ENCODE assay signal across 11 mouse cellular contexts in genomic region chr10:69218458-69219288, GRCm38 (mm10). TPM values are rescaled to one million over a fixed set of nuclear protein-coding genes. Genes with fewer than 3 reads are reported as not detected.
A peak's percentile ranks its signal among the peaks of the same experiment; 100 is the strongest.
DNase-seq lines count a peak whose midpoint lies in the region; ATAC-seq and TF ChIP-seq lines count a peak whose summit lies in the region.
"Had no signal": no experiment of that assay in that cellular context is flagged by ENCODE, and none has a peak within 500 bp of the region (broad histone marks: within the 10 kb centered on the region; RNA-seq: fewer than 3 reads in every experiment).

No protein-coding gene starts in this region.

- ATAC-seq in heart, embryonic 16.5 days (replicated peaks; ENCODE audit: extremely low read depth, insufficient read depth, low FRiP score), result peak; percentile 85
- peak; percentile 47; the same call in 1 of the 2 replicates for ATAC-seq in liver, embryonic 11.5 days (replicated peaks; ENCODE audit: low FRiP score)

- no peak overlapping the region for H3K9ac ChIP-seq in heart, embryonic 16.5 days (ENCODE audit: low read length)
- H3K9ac ChIP-seq in liver, embryonic 11.5 days (ENCODE audit: low read depth, low read length), result no peak overlapping the region
- H3K9ac ChIP-seq: embryonic facial prominence, embryonic 12.5 days; limb, embryonic 12.5 days had no signal

- TF ChIP-seq POLR2A in small intestine, adult 2 months (IDR thresholded peaks at IDR 0.05; ENCODE audit: low read depth, low read length), result no peak

- peaks cover 36% of the 10 kb centered on the region for H3K36me3 ChIP-seq in heart, embryonic 10.5 days
- H3K36me3 ChIP-seq in heart, embryonic 16.5 days (ENCODE audit: control insufficient read depth, insufficient read depth), result peaks cover 12% of the 10 kb centered on the region
- H3K36me3 ChIP-seq in liver, embryonic 11.5 days (ENCODE audit: control insufficient read depth, insufficient read depth, low read length), result peaks cover 4% of the 10 kb centered on the region; the same call in 1 of the 2 replicates
- H3K36me3 ChIP-seq in small intestine, adult 2 months (ENCODE audit: control insufficient read depth, insufficient read depth, low read length), result no peaks in the 10 kb centered on the region

- peaks cover 45% of the 10 kb centered on the region for H3K4me1 ChIP-seq in heart, embryonic 10.5 days
- H3K4me1 ChIP-seq in heart, embryonic 16.5 days (ENCODE audit: control insufficient read depth, insufficient read depth, low read length), result peaks cover 42% of the 10 kb centered on the region
- peaks cover 20% of the 10 kb centered on the region for H3K4me1 ChIP-seq in liver, embryonic 11.5 days (replicated peaks; ENCODE audit: control insufficient read depth, insufficient read depth, low read length)
- H3K4me1 ChIP-seq in small intestine, adult 2 months (ENCODE audit: control insufficient read depth, insufficient read depth, insufficient read length, low read length), result peaks cover 15% of the 10 kb centered on the region; the same call in 1 of the 2 replicates

- no peaks in the 10 kb centered on the region for H3K9me3 ChIP-seq in heart, embryonic 10.5 days
- no peaks in the 10 kb centered on the region for H3K9me3 ChIP-seq in heart, embryonic 16.5 days (replicated peaks; ENCODE audit: control insufficient read depth, low read length)
- H3K9me3 ChIP-seq in liver, embryonic 11.5 days (ENCODE audit: control insufficient read depth, low read length), result no peaks in the 10 kb centered on the region
- H3K9me3 ChIP-seq: embryonic facial prominence, embryonic 12.5 days; hindbrain, embryonic 10.5 days had no signal

- no peak overlapping the region; the same call in 1 of the 2 replicates for H3K4me2 ChIP-seq in heart, embryonic 16.5 days (ENCODE audit: low read depth, low read length)
- peak overlapping the region; percentile 18; the same call in 1 of the 2 replicates for H3K4me2 ChIP-seq in liver, embryonic 11.5 days
- H3K4me2 ChIP-seq: embryonic facial prominence, embryonic 12.5 days; limb, embryonic 12.5 days had no signal

- WGBS in heart, embryonic 10.5 days, result 55% methylated on average over 14 of the region's 14 CpGs
- 46% methylated on average over 14 of the region's 14 CpGs for WGBS in heart, embryonic 16.5 days
- 50% methylated on average over 14 of the region's 14 CpGs for WGBS in liver, embryonic 11.5 days
- 38% methylated on average over 14 of the region's 14 CpGs for WGBS in small intestine, adult 2 months

- H3K27ac ChIP-seq in heart, embryonic 10.5 days, result no peak overlapping the region
- peak overlapping the region; percentile 64 for H3K27ac ChIP-seq in heart, embryonic 16.5 days (ENCODE audit: low read length)
- no peak overlapping the region for H3K27ac ChIP-seq in liver, embryonic 11.5 days (ENCODE audit: low read depth, low read length)
- peak overlapping the region; percentile 10; the same call in 1 of the 2 replicates for H3K27ac ChIP-seq in small intestine, adult 2 months (ENCODE audit: insufficient read depth, low read depth, low read length)
- H3K27ac ChIP-seq: embryonic facial prominence, embryonic 12.5 days; hindbrain, embryonic 10.5 days; limb, embryonic 12.5 days had no signal

- no peak overlapping the region for H3K4me3 ChIP-seq in heart, embryonic 10.5 days
- H3K4me3 ChIP-seq in heart, embryonic 16.5 days (ENCODE audit: low read length), result no peak overlapping the region
- H3K4me3 ChIP-seq in liver, embryonic 11.5 days (ENCODE audit: low read depth, low read length), result no peak overlapping the region
- H3K4me3 ChIP-seq in small intestine, adult 2 months (ENCODE audit: low read depth, low read length), result no peak overlapping the region
- H3K4me3 ChIP-seq: embryonic facial prominence, embryonic 12.5 days; hindbrain, embryonic 10.5 days; limb, embryonic 12.5 days had no signal

- DNase-seq in heart, adult 18-20 months, result peak; percentile 86 to 93
- no peak for DNase-seq in heart, embryonic 10.5 days (ENCODE audit: low spot score)
- DNase-seq in liver, embryonic 11.5 days (ENCODE audit: low spot score), result no peak
- DNase-seq in layer of hippocampus, adult 8-10 months (ENCODE audit: low spot score in 2 of 2), result no peak
- DNase-seq in layer of hippocampus, postnatal 25 days (ENCODE audit: extremely low spot score in 1 of 2, low spot score in 1 of 2), result no peak
- DNase-seq in left cerebral cortex, adult 11 months (ENCODE audit: low spot score), result no peak

- no peaks in the 10 kb centered on the region for H3K27me3 ChIP-seq in heart, embryonic 10.5 days (ENCODE audit: insufficient read depth, poor library complexity, severe bottlenecking)
- H3K27me3 ChIP-seq in heart, embryonic 16.5 days (ENCODE audit: control insufficient read depth, insufficient read depth, low read length), result no peaks in the 10 kb centered on the region
- no peaks in the 10 kb centered on the region for H3K27me3 ChIP-seq in liver, embryonic 11.5 days (replicated peaks; ENCODE audit: control insufficient read depth, insufficient read depth, low read length)
- no peaks in the 10 kb centered on the region for H3K27me3 ChIP-seq in small intestine, adult 2 months (ENCODE audit: control insufficient read depth, insufficient read depth, low read length)
- H3K27me3 ChIP-seq: embryonic facial prominence, embryonic 12.5 days; limb, embryonic 12.5 days had no signal

- no peak for TF ChIP-seq CTCF in small intestine, adult 2 months (IDR thresholded peaks at IDR 0.05; ENCODE audit: extremely low read depth, insufficient read length, insufficient replicate concordance, low read depth, low read length)

RNA-seq across cellular contexts. Expression of gene A930033H14Rik, which starts 5.8 kb away (rescaled TPM):
- total RNA-seq in heart, adult 18-20 months (2021), result under 1 TPM; 0.72 to 0.85 TPM
- polyA plus RNA-seq in heart, embryonic 10.5 days (2016; fragmentation: Nextera tagmentation; extraction: Ambion mirVana), result 1.7 and 1.9 TPM in 2 replicates
- 1.4 and 1.9 TPM in 2 replicates for polyA plus RNA-seq in heart, embryonic 16.5 days (2015; fragmentation: Nextera tagmentation; extraction: Ambion mirVana)
- 1.1 and 1.6 TPM in 2 replicates for polyA plus RNA-seq in liver, embryonic 11.5 days (2014; fragmentation: Nextera tagmentation; extraction: Ambion mirVana)
- polyA plus RNA-seq in small intestine, adult 2 months (2012; rRNA removed), result 0.35 TPM in 1 of 2 replicates, not detected in the other
- total RNA-seq in layer of hippocampus, adult 8-10 months (2022), result 1 to 10 TPM; 2.0 to 2.9 (median 2.2) TPM
- total RNA-seq in layer of hippocampus, postnatal 25 days (2021), result 1 to 10 TPM; 2.2 to 4.1 TPM

Comparison
In these comparisons a context has a peak if more than half of its experiments do, and no peak if none do; other contexts are left out.
1. DNase-seq: peak in heart, adult 18-20 months (2 of 2); none in heart, embryonic 10.5 days (single experiment), liver, embryonic 11.5 days (single experiment), layer of hippocampus, adult 8-10 months (0 of 2), layer of hippocampus, postnatal 25 days (0 of 2) and left cerebral cortex, adult 11 months (single experiment).
2. H3K27ac ChIP-seq: peak in heart, embryonic 16.5 days (single experiment) and small intestine, adult 2 months (single experiment); none in heart, embryonic 10.5 days (single experiment) and liver, embryonic 11.5 days (single experiment).